Mouse (Mus musculus): ENCODE measurements at regions not wholly inside any gene's neighbourhood (a gene's known extent, or its start where the extent isn't known, plus 50 kb on each side); places are given as distances from the start of the nearest gene placed in this dataset.

- TF ChIP-seq CTCF (IDR thresholded peaks at IDR 0.05; ENCODE audit: borderline replicate concordance, insufficient read depth, low read depth, low read length) (no peak), POLR2A (IDR thresholded peaks at IDR 0.05; ENCODE audit: borderline replicate concordance, insufficient read depth, low read length) (no peak)
Measured at GRCm38 (mm10) chr9:113177918-113178235, 530.2 kb downstream of the Pdcd6ip start.
